Mouse (Mus musculus): Measurements from ENCODE around the gene Gm21761.
"Not testable (repeated sequence)": the region's sequence is repeated elsewhere in the genome, so short reads cannot be mapped to it uniquely, and the experiment has no call there.

Gene Gm21761

GRCm38 (mm10) chr13:119929172-119929571, at the start of gene Gm21761:
TSS of gene Gm21761 (minus strand) at chr13:119929272.
- DNase-seq (ENCODE audit: low read depth, low spot score) = not testable (repeated sequence)

- not testable (repeated sequence) for DNase-seq (ENCODE audit: low read depth, low spot score)
These were observed 40.1 kb upstream of the Gm21761 start for GRCm38 (mm10) chr13:119969163-119969562.

DNA sequence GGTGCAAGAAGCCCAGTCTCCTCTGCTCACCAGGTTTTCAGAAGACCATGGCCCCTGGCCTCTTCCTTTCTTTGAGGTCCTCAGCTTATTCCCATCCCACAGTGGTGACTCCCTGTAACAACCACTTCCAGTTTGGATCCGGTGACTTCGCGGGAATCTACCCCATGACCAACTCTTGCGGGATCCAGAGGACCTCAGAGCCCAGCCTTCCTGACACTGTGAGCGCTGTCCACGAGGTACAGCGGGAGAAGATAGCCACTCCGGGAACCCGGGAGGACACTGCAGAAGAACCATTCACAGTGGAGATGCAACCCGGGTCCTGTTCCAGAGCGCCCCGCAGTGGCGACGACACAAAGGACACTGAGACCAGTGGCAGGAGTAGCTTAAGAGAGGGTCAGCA, 39.1 kb upstream of the Gm21761 start:
- DNase-seq (ENCODE audit: low read depth, low spot score) = not testable (repeated sequence)

- not testable (repeated sequence) for DNase-seq (ENCODE audit: low read depth, low spot score)
These were observed 36.9 kb upstream of the Gm21761 start for GRCm38 (mm10) chr13:119965968-119966367.

- DNase-seq (ENCODE audit: low read depth, low spot score) = not testable (repeated sequence)
These were observed 36.4 kb upstream of the Gm21761 start for GRCm38 (mm10) chr13:119965302-119965952.

- not testable (repeated sequence) for DNase-seq (ENCODE audit: low read depth, low spot score)
These were observed 33.8 kb upstream of the Gm21761 start for GRCm38 (mm10) chr13:119962856-119963255.

- DNase-seq (ENCODE audit: low read depth, low spot score) = not testable (repeated sequence)
These were observed 26.5 kb upstream of the Gm21761 start for GRCm38 (mm10) chr13:119955567-119955966.

DNA sequence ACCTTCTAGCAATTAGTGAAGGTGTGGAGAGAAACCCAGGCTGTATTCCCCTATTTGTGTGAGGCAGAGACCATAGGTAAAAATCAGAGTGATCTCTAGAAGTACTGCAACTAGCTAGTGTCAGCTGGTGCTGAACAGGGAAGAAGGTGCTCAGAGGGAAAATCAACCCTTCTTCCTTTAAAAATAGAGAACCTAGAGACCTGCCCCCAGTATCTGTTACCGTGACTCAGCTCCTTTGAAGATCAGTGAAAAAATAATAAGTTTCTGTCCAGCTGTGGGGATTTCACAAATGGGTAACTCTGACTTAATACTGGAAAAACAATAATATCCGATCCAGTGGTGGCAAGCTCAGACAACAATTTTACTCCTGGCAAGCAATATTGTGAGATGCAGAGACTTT, 26.0 kb upstream of the Gm21761 start:
- DNase-seq (ENCODE audit: low read depth, low spot score) = not testable (repeated sequence)

- not testable (repeated sequence) for DNase-seq (ENCODE audit: low read depth, low spot score)
These were observed 21.6 kb upstream of the Gm21761 start, which contains the start of gene B020031M17Rik for GRCm38 (mm10) chr13:119950706-119951105. TSS of gene B020031M17Rik (minus strand) at chr13:119950806.

DNA sequence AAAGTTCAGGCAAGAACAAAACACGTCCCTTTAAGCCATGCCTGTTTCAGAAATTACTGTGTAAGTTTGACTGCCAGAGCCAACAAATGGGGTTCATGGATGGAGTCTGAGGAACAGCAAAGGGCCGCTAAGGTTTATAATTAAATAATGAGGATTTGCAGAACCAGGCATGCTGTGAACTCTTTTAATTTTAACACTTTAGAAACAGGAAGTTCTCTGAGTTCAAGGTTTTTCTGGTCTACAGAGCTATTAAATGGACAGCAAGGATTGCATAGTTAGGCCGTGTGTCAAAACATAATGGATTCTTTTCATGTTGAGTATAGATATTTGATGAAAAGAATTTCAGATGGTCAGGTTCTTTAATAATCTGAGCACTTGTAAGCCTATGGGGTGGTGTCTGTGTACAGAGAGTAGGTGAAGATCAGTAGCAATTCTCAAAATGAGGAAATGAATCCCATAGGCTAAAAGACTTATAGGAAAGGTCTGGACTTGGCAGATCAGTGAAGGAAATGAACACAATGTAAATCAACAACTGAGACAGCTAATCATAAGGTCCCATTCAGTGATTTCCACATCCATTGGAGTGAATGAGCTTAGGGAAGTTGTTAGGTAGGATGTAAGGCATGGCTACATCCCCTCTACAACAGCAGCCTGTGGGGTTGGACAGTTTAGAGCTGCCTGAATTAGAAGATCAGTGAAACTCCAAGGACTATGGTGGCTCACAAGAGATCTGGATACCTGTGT, 4.3 kb downstream of the Gm21761 start:
- DNase-seq (ENCODE audit: low read depth, low spot score) = not testable (repeated sequence)

- DNase-seq (ENCODE audit: low read depth, low spot score) = not testable (repeated sequence)
These were observed 11.9 kb downstream of the Gm21761 start for GRCm38 (mm10) chr13:119916966-119917722.

DNA sequence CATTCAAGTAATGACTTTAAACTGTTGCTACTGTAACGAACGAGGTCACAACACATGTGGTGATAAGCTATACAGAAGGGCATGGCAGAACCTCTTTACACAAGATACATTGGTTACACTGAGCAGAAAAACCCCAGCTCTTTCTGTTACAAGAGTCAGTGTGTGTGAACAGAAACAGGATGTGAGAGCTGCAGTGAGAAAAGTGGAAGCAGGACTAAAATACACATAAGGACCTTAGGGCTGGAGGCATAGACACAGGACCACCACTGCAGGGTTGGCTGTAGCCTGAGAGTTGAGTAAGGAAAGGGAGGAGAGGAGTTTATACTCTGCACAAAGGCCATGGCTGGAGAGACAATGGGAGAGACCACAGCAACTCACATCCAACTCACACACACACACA, 12.6 kb downstream of the Gm21761 start:
- DNase-seq (ENCODE audit: low read depth, low spot score) = not testable (repeated sequence)

DNA sequence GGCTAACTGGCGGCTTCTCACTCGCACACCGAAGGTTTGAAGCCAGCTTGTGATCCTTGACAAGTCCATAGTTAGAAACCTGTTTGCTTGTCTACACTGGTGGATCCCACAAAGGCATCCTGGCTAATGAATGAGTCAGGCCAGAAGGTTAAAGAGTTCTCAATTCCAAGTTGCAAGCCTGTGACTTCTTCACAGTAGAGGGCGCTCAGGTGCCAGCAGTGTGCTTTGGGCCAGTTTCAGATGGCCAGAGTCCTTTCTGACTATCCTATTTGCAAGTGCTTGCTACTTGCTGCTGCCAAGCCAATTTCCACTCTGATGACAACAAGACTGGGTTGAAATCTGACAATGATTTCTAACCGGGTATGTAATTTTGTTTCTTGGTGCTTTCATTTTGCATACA, 30.5 kb downstream of the Gm21761 start:
- DNase-seq (ENCODE audit: low read depth, low spot score) = not testable (repeated sequence)

GRCm38 (mm10) chr13:119894685-119895084, 34.4 kb downstream of the Gm21761 start, which contains the start of gene Tcstv1:
TSS of gene Tcstv1 (minus strand) at chr13:119894785.
- DNase-seq (ENCODE audit: low read depth, low spot score) = not testable (repeated sequence)

- peak; percentile 73 for DNase-seq (ENCODE audit: low read depth, low spot score)
These were observed 42.2 kb downstream of the Gm21761 start for GRCm38 (mm10) chr13:119886896-119887295.

DNA sequence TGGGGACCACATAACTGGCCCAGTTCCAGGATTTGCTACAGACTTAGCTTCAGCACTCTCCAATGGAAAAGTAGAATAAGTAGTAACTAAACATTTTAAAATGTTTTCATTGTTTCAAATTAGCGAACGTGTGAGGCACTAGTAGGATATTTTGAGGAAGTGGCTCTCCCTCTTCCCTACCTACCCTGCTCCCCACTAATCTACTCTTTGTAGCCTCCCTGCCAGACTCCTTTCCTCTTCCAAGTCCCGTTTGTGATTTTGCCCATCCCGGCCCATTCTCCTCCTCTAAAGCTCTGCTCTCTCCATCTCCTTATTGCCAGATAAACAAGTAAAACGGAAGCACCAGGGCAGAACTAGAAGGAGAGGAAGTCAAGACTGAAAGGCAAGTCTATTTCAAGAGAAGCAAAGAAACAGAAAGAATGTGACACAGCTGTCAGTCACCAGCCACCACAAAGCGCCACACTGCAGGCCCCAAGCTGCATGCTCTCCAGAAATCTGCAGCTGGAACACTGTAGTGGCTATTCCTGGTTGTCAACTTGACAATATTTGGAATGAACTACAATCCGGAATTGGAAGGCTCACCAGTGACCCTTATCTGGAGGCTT, 64.6 kb downstream of the Gm21761 start:
- DNase-seq (ENCODE audit: low read depth, low spot score) = not testable (repeated sequence)

DNA sequence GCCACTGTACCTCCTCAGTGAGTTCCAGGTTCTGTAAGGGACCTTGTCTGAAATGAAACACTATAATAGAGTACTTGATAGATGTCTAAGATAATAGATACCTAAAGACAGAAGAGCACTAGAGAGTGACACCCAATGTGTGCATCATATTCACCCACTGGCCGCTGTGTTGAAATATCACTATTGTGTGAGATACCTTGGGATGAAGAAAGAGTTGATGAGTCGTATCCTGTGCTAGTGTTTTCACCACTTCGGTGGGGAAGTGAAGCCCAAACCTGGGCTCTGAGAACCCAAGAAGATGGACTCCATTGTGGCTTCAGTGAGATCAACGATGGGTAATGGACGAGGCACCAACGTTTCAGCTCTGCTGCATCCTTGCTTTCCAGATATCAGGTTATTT, 66.7 kb downstream of the Gm21761 start:
- DNase-seq (ENCODE audit: low read depth, low spot score) = not testable (repeated sequence)
